Mouse (Mus musculus): Measurements from ENCODE around the gene Slc6a14. TPM values are rescaled to one million over a fixed set of nuclear protein-coding genes. Genes with fewer than 3 reads are reported as not detected.

The Slc6a14 gene
- total RNA-seq (2021) = under 1 TPM; 0.27 to 0.29 TPM
- long read RNA-seq, experiment 1 = 0 reads
- long read RNA-seq, experiment 2, partial matches to known transcripts = 0 of 2 reads
- long read RNA-seq, experiment 2, other reads (novel, unspliced or antisense) = 0 of 2 reads

DNA sequence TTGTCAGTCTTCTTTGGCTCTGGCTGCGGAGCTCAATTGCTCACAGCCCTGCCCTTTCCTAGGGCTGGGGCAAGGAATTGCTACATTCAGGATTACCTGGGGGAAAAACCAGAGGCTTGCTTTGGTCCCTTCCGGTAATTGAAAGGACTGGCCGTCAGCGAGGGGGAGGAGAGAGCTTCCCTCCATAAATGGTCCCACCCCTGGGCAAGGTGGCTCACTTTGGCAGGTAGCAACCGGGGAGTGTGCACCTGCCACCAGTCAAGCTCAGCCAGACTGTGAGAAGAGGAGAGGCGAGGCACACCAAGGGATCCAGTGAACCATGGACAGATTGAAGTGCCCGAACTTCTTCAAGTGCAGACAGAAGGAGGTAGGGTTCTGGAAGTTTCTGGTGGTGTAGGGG is at the start of gene Slc6a14:
TSS of gene Slc6a14 (plus strand) at position 68 of the 400 bp plus-strand sequence.
- no peak for DNase-seq (ENCODE audit: low spot score in 2 of 2)

DNA sequence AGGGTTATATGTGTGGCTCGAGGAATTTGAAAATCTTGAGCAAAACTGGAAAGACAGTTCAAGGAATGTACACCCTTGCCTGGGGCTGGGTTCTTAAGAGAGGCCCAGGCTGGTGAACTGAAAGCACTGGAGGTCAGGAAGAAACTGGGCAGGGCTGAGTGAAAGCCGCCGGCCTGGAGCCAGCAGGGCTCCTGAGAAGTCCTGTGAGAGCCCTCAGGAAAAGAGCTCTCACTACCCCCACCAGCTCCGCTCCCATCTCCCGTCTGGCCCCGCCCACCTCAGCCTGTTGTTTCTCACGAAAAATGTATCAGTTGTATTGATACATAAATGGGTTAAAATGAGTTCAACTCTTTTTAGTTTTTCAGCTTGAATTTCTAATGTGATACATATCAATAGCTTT is 43.8 kb upstream of the Slc6a14 start:
- DNase-seq (ENCODE audit: low spot score in 2 of 2) = no peak

DNA sequence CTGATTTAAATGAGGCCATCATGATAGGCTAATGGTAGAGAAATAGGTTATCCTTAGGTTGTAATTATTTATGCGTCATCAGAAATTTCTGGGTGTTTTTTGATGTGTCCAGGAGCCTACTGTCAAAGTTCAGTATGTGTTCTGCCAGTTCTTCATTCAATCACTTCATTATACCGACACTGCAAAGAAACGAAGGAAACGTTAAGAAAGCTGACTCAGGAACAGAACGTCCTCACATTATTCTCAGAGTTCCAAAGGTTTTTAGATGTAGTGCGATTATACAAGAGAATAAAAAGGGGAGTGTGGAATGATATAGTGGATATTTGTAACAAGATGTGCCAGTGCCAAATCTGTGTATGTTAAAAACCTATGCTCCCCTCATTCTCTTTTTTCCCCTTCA is 19.5 kb upstream of the Slc6a14 start:
- DNase-seq (ENCODE audit: low spot score in 2 of 2) = no peak

DNA sequence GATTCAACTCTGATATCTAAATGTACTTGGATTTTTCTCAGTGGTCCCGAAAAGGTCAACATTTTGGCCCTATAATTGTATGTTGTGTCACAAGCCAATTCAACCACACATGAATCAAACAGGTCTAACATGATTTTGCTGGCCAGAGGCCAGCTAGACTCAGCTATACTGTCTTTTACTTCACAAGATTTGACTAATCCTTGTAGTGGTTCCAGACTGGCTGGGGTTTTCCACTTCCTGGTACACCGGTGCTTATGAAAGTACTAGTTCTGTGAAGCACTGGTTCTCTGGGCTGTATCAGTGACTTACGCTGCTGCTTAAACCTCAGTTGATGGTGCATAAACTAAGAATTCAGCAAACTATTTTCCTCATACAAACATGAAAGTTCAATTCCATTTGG is 19.0 kb upstream of the Slc6a14 start:
- DNase-seq (ENCODE audit: low spot score in 2 of 2) = no peak

DNA sequence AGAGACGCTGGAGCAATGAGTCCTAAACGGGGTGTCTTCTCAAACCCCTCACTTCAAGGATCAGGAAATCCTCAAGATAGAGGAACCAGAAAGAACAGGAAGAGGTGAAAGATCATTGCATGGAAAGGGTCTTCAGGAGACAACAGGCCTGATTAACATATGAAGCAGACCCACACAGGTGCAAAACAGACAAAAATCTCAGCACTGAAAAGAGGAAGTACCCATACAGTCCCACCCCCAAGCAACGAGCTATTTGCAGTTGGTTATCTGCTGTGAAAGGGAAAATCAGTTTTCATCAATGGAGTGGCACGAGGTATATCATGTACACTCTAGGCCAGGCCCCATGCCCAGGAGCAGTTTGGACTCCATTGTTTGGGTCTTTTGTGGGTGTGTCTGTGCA is 13.1 kb upstream of the Slc6a14 start:
- DNase-seq (ENCODE audit: low spot score in 2 of 2) = no peak

DNA sequence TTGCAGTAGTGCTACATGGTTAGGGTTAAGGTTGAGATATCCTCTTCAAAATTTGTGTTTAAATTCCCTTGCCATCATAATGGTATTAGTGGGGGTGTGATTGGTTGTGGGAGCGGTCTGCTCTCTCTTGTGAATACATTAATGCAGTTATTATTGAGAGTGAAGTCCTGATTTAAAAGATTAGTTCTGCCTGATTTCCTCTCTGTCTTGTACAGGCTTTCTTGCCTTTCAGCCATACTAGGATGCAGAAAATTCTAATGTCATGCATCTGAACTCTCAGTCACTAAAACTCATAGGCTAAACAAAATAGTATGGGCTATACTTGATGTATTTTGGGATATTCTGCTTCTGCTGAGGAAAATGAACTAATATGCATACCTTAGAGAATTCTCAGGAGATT is 10.2 kb upstream of the Slc6a14 start:
- no peak for DNase-seq (ENCODE audit: low spot score in 2 of 2)

DNA sequence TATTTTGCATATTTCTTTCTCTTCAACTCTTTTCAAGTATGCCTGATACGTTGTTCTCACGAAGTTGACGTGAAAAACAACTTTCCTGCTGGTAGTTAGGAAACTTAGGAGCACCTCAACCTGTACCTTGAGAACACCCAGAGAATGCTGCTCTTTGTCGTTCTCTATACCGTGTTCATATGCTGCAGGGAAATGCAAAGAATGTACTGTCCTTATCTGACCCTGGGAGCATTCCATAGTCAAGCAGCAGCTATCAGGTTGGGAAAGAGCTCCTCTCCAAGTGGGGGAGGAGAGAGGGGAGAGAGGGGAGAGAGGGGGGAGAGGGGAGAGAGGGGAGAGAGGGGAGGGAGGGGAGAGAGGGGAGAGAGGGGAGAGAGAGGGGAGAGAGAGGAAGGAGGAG is 597 bp downstream of the Slc6a14 start:
- DNase-seq (ENCODE audit: low spot score in 2 of 2) = no peak

DNA sequence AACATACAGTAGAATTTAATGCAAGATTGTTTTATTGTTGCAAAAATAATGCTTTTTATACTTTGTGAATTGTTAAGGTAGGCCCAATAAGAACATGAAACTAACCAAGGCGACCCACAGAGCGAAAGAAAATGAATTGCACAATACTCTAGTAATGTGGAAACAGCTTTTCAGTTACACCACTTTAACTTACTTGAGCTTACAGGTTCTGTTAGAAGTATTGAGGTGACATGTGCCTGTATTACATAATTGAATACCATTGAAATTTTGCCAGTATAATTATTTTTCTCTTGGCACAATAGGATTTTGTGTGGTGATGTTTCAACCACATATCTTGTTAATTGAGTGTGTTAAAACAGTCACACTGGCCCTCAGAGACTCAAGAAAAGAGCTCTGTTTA is 2.2 kb downstream of the Slc6a14 start:
- DNase-seq (ENCODE audit: low spot score in 2 of 2) = no peak

DNA sequence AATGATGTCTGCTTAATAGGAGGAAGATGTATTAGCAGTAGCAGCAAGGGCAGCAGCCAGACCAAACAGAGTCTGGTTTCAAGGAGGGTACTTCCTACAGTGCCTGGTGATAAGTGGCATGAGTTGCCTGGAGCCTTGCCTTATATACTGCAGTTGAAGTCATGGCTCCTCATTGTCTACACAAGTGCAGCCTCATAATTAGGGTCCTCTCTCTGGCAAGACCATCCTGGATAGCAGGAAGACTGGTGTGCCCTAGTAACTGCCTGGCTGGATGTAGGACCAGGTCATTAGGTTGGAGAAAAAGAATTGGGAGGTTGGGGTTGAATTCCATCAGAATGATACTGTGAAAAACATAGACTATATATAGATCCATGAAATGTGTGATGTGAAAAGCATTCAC is 30.3 kb downstream of the Slc6a14 start, which contains the start of gene Gm28269:
TSS of gene Gm28269 (minus strand) at position 101 of the 400 bp plus-strand sequence.
- DNase-seq (ENCODE audit: low spot score in 2 of 2) = no peak

Other genes starting within 250 kb of the Slc6a14 start
- gene Agtr2, start 230.4 kb upstream of the Slc6a14 start, total RNA-seq (2021) = 10 to 100 TPM; 13.9 to 33.4 TPM
- not detected for gene Gm28269, start 30.2 kb downstream of the Slc6a14 start, total RNA-seq (2021)

All from adrenal gland, adult 18-20 months (tissue).